8 mouse cellular contexts compared by ENCODE assay signal in the genomic region with DNA sequence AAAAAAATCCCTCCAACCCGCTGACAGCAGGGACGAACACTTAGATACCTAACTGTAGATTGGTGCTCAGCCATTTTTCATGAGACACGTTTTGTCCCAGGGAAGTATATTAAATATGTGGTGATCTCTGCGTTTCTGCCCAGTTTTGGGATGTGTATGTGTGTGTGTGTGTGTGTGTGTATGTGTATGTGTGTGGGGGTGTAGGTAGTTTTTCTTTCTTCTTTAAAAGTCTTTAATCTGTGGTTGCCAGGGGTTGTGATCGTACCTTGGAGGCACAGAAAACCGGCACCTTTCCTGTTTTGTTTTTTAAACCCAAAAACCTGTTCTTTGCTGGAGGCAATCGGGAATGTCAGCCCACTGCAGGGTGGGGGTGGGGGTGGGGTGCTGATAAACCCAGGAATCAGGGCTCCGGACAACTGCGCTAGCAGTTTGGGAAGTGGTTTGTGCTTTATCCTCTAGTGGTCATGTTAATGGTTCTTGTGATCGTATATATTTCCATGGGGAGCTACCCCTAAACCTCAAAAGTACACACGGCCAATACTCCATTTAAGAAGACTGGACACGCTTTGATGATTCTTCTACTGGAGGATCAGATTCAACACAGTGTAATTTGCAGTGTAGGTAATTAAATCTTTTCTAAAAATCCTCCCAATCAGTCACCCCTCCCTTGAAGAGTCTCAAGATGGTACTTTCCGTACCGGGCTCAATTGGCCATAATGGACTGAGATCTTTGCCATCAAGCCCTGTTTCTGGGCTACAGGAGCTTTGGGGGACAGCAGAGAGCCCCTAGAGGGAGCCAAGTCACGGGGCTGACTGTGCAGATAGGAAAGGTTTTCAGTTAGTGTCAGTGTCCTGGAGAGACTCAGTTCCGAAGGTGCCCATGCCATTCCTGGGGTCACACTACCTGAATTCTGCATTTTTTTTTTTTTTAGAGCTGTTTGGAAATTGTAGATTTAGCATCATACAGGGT. TPM values are rescaled to one million over a fixed set of nuclear protein-coding genes. Genes with fewer than 3 reads are reported as not detected.
DNase-seq lines count a peak whose midpoint lies in the region; ATAC-seq lines count a peak whose summit lies in the region.

No protein-coding gene starts in this region.

- no peaks in the 10 kb centered on the region for H3K9me3 ChIP-seq in lung, embryonic 16.5 days (ENCODE audit: control insufficient read depth, low read length)
- H3K9me3 ChIP-seq in embryonic facial prominence, embryonic 15.5 days (replicated peaks), result no peaks in the 10 kb centered on the region
- H3K9me3 ChIP-seq in intestine, embryonic 14.5 days (ENCODE audit: control insufficient read depth, low read length), result no peaks in the 10 kb centered on the region
- H3K9me3 ChIP-seq in midbrain, embryonic 12.5 days, result no peaks in the 10 kb centered on the region

- H3K4me1 ChIP-seq in lung, embryonic 16.5 days (replicated peaks; ENCODE audit: control insufficient read depth, insufficient read depth, low read length), result peaks cover 12% of the 10 kb centered on the region
- peaks cover 9% of the 10 kb centered on the region for H3K4me1 ChIP-seq in embryonic facial prominence, embryonic 15.5 days
- peaks cover 12% of the 10 kb centered on the region; the same call in 1 of the 2 replicates for H3K4me1 ChIP-seq in intestine, embryonic 14.5 days (replicated peaks; ENCODE audit: control insufficient read depth, insufficient read depth, low read length)
- H3K4me1 ChIP-seq in midbrain, embryonic 12.5 days, result peaks cover 11% of the 10 kb centered on the region

- peak overlapping the region; percentile 82 for H3K27ac ChIP-seq in lung, embryonic 16.5 days (ENCODE audit: low read length)
- H3K27ac ChIP-seq in embryonic facial prominence, embryonic 15.5 days (replicated peaks), result peak overlapping the region; percentile 92
- H3K27ac ChIP-seq in intestine, embryonic 14.5 days (ENCODE audit: low read depth), result no peak overlapping the region; the same call in 1 of the 2 replicates
- H3K27ac ChIP-seq in midbrain, embryonic 12.5 days (replicated peaks), result no peak overlapping the region

- no peaks in the 10 kb centered on the region for H3K36me3 ChIP-seq in lung, embryonic 16.5 days (ENCODE audit: control insufficient read depth, insufficient read depth, low read length)
- H3K36me3 ChIP-seq in embryonic facial prominence, embryonic 15.5 days, result no peaks in the 10 kb centered on the region
- H3K36me3 ChIP-seq in intestine, embryonic 14.5 days (ENCODE audit: control insufficient read depth, insufficient read depth, low read length), result no peaks in the 10 kb centered on the region; the same call in 1 of the 2 replicates
- no peaks in the 10 kb centered on the region for H3K36me3 ChIP-seq in midbrain, embryonic 12.5 days

- H3K9ac ChIP-seq in lung, embryonic 16.5 days (ENCODE audit: low read length), result peak overlapping the region; percentile 89
- peak overlapping the region; percentile 92 for H3K9ac ChIP-seq in embryonic facial prominence, embryonic 15.5 days
- H3K9ac ChIP-seq in intestine, embryonic 14.5 days (ENCODE audit: low read length), result peak overlapping the region; percentile 93
- H3K9ac ChIP-seq in midbrain, embryonic 12.5 days (replicated peaks), result peak overlapping the region; percentile 79

- no peak for ATAC-seq in lung, embryonic 16.5 days (ENCODE audit: low read depth)
- no peak for ATAC-seq in embryonic facial prominence, embryonic 15.5 days (ENCODE audit: insufficient number of reproducible peaks, low FRiP score, low TSS enrichment, low read depth)
- ATAC-seq in intestine, embryonic 14.5 days (replicated peaks; ENCODE audit: low FRiP score, low TSS enrichment, low read depth), result no peak
- no peak for ATAC-seq in midbrain, embryonic 12.5 days (ENCODE audit: low FRiP score, low read depth)

- DNase-seq in lung, postnatal 25 days (ENCODE audit: low spot score), result no peak
- no peak for DNase-seq in intestine, embryonic 14.5 days (ENCODE audit: low spot score)
- no peak for DNase-seq in gastrocnemius, postnatal 25 days
- no peak for DNase-seq in right cerebral cortex, adult 18-20 months
- DNase-seq in B cell, adult 2 months, result no peak

- H3K4me2 ChIP-seq in lung, embryonic 16.5 days (ENCODE audit: low read depth, low read length), result peak overlapping the region; percentile 74
- peak overlapping the region; percentile 62 for H3K4me2 ChIP-seq in embryonic facial prominence, embryonic 15.5 days (replicated peaks)
- H3K4me2 ChIP-seq in intestine, embryonic 14.5 days (ENCODE audit: low read length), result peak overlapping the region; percentile 71
- peak overlapping the region; percentile 79 for H3K4me2 ChIP-seq in midbrain, embryonic 12.5 days (replicated peaks)

- 7% methylated on average over 16 of the region's 16 CpGs for WGBS in lung, embryonic 16.5 days
- whole genome bisulfite sequencing in embryonic facial prominence, embryonic 15.5 days, result 11% methylated on average over 16 of the region's 16 CpGs
- WGBS in intestine, embryonic 14.5 days, result 12% methylated on average over 16 of the region's 16 CpGs
- WGBS in midbrain, embryonic 12.5 days, result 13% methylated on average over 16 of the region's 16 CpGs

- H3K4me3 ChIP-seq in lung, embryonic 16.5 days (ENCODE audit: low read length), result peak overlapping the region; percentile 88
- peak overlapping the region; percentile 87 for H3K4me3 ChIP-seq in embryonic facial prominence, embryonic 15.5 days (replicated peaks)
- H3K4me3 ChIP-seq in intestine, embryonic 14.5 days (ENCODE audit: low read depth, low read length), result peak overlapping the region; percentile 49
- H3K4me3 ChIP-seq in midbrain, embryonic 12.5 days, result peak overlapping the region; percentile 72

- no peaks in the 10 kb centered on the region for H3K27me3 ChIP-seq in lung, embryonic 16.5 days (ENCODE audit: control insufficient read depth, insufficient read depth, low read depth, low read length)
- H3K27me3 ChIP-seq in embryonic facial prominence, embryonic 15.5 days, result no peaks in the 10 kb centered on the region
- H3K27me3 ChIP-seq in intestine, embryonic 14.5 days (replicated peaks; ENCODE audit: control insufficient read depth, insufficient read depth, low read length), result no peaks in the 10 kb centered on the region
- H3K27me3 ChIP-seq in midbrain, embryonic 12.5 days, result peaks cover 12% of the 10 kb centered on the region

RNA-seq across cellular contexts. Expression of a gene that starts 1.4 kb away (rescaled TPM):
- 5.4 and 5.7 TPM in 2 replicates for polyA plus RNA-seq in lung, embryonic 16.5 days (2015; fragmentation: Nextera tagmentation; extraction: Ambion mirVana)
- polyA plus RNA-seq in embryonic facial prominence, embryonic 15.5 days (2015; fragmentation: Nextera tagmentation; extraction: Ambion mirVana), result 8.7 and 9.5 TPM in 2 replicates
- polyA plus RNA-seq in intestine, embryonic 14.5 days (2014; fragmentation: Nextera tagmentation; extraction: Ambion mirVana), result 9.1 and 10.8 TPM in 2 replicates
- polyA plus RNA-seq in midbrain, embryonic 12.5 days (2016; fragmentation: Nextera tagmentation; extraction: Ambion mirVana), result 4.4 and 5.0 TPM in 2 replicates
- total RNA-seq in gastrocnemius, postnatal 25 days (2021), result 10 to 100 TPM; 27.2 to 35.6 TPM

Comparison
In these comparisons a context has a peak if more than half of its experiments do, and no peak if none do; other contexts are left out.
1. H3K27ac ChIP-seq: peak in lung, embryonic 16.5 days (single experiment) and embryonic facial prominence, embryonic 15.5 days (single experiment); none in intestine, embryonic 14.5 days (single experiment) and midbrain, embryonic 12.5 days (single experiment).
2. Peak in every context shown above with its lines, with median percentiles within 50 percentile points of each other: H3K4me2 ChIP-seq, H3K4me3 ChIP-seq and H3K9ac ChIP-seq.